Mouse (Mus musculus) lung, embryonic 14.5 days (tissue): ENCODE measurements around the gene Pde4d. TPM values are rescaled to one million over a fixed set of nuclear protein-coding genes. Genes with fewer than 3 reads are reported as not detected.

Source experiments
- ATAC-seq: fragments of 200-750 bp; cut with Nextera tagmentation; 2 replicates; pipeline ENCODE4 v1.8.0; 2017; ENCODE audit warnings: mild to moderate bottlenecking, moderate TSS enrichment, moderate library complexity; ENCODE audit not compliant: insufficient read depth
- DNase-seq: peaks from one replicate; pipeline ENCODE4 v3.0.0-alpha.2; 2015
- H3K27ac ChIP-seq: fragments of 300-500 bp; sonication (generic); 2 replicates; pipeline ENCODE4 v1.5.1; 2014; ENCODE audit warnings: low read depth, mild to moderate bottlenecking, moderate library complexity
- H3K27me3 ChIP-seq: fragments of 300-500 bp; sonication (generic); 2 replicates; pipeline ENCODE4 v1.6.1; 2014; ENCODE audit warnings: low read length, control low read depth; ENCODE audit not compliant: insufficient read depth
- H3K36me3 ChIP-seq: fragments of 300-500 bp; sonication (generic); 2 replicates; pipeline ENCODE4 v1.6.1; 2014; ENCODE audit warnings: control low read depth; ENCODE audit not compliant: insufficient read depth
- H3K4me1 ChIP-seq: fragments of 300-500 bp; sonication (generic); 2 replicates; pipeline ENCODE4 v1.6.1; 2014; ENCODE audit warnings: antibody characterized with exemption, control low read depth; ENCODE audit not compliant: insufficient read depth
- H3K4me2 ChIP-seq: fragments of 300-500 bp; sonication (generic); 2 replicates; pipeline ENCODE4 v1.6.1; 2014; ENCODE audit warnings: mild to moderate bottlenecking
- H3K4me3 ChIP-seq: fragments of 300-500 bp; sonication (generic); 2 replicates; pipeline ENCODE4 v1.5.1; 2014; ENCODE audit warnings: low read depth, low read length
- H3K9ac ChIP-seq: fragments of 300-500 bp; sonication (generic); 2 replicates; pipeline ENCODE4 v1.6.1; 2014
- H3K9me3 ChIP-seq: fragments of 300-500 bp; sonication (generic); 2 replicates; pipeline ENCODE4 v1.6.1; 2016; ENCODE audit warnings: low read depth, low read length, control low read depth
- CTCF ChIP-seq: IDR thresholded peaks from 2 replicates; pipeline ENCODE4 v1.5.1; 2016; ENCODE audit warnings: antibody characterized with exemption, low read depth
- WGBS: fragments of 180-500 bp; shearing (Covaris S2); extraction: QIAGEN DNeasy Blood & Tissue Kit; methylation state at CpG from one replicate; pipeline ENCODE4 v1.1.7; 2014; 5-methylcytosine and 5-hydroxymethylcytosine counted together
- polyA plus RNA-seq: library from polyadenylated mRNA; unstranded; fragments of >200 nt; fragmentation: Nextera tagmentation; extraction: Ambion mirVana; gene quantifications from 2 replicates; pipeline ENCODE4 v1.2.1, GENCODE M21; 2014

The Pde4d gene
- polyA plus RNA-seq, 1 experiment from 2014 or later: 16.2 TPM

DNA sequence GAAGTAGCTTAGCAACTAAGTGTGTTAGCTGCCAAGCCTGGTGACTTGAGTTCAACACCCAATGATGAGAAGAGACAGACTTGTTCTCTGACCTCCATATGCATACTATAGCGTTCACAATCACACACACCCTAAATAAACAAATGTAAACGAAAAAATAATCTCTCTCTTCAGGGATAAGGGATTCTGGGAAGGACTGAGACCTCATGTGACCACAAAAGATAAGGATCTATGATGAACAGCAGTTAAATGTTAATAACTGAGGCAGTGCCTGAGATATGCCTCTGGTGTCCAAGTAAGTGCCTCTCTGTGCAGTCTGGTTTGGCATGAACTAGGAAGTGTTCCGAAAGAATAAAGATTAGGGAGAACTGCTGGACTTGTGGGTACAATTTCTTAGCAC lies 1243.1 kb downstream of the Pde4d start:
- no peak for DNase-seq
- TF ChIP-seq CTCF: no peak
- Histone ChIP-seq H3K9ac (no peak overlapping the region), H3K4me3 (no peak overlapping the region), H3K4me2 (no peak overlapping the region), H3K27me3 (no peaks in the 10 kb centered on the region), H3K27ac (no peak overlapping the region), H3K4me1 (0 out of 2 replicates have a peak, but pooled peaks cover 6% of the 10 kb centered on the region), H3K9me3 (no peaks in the 10 kb centered on the region), H3K36me3 (no peaks in the 10 kb centered on the region)
- ATAC-seq: no peak
- WGBS: 26% methylated on average over 3 of the region's 3 CpGs

GRCm38 (mm10) chr13:109693769-109694168 lies 1244.0 kb downstream of the Pde4d start:
- Histone ChIP-seq H3K4me3 (no peak overlapping the region), H3K9me3 (no peaks in the 10 kb centered on the region), H3K27me3 (no peaks in the 10 kb centered on the region), H3K9ac (no peak overlapping the region), H3K4me1 (0 out of 2 replicates have a peak, but pooled peaks cover 6% of the 10 kb centered on the region), H3K4me2 (no peak overlapping the region), H3K36me3 (no peaks in the 10 kb centered on the region), H3K27ac (no peak overlapping the region)
- DNase-seq: no peak
- no peak for TF ChIP-seq CTCF
- no peak for ATAC-seq
- WGBS: 34% methylated on average over 2 of the region's 2 CpGs

DNA sequence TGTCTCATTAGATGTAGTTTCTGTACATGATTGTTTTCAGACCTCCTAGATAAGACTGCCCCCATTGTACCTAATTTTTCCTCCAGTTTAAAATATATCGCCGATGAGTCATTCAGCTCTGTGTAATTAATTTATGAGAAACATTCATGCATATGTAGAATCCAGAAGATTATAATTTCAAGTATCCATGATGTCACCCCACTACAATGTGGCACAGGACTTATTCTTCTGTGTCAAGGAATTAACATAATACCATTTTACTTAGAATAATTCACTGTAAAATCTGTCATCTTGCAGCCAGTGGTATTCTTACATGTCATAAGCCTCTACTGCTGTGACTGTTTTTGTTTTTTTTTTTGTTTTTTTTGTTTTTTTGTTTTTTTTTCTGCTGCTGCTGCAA lies 1244.5 kb downstream of the Pde4d start:
- WGBS: 84% methylated on average over 2 of the region's 2 CpGs
- H3K4me2 ChIP-seq: no peak overlapping the region
- no peaks in the 10 kb centered on the region for H3K9me3 ChIP-seq
- 0 out of 2 replicates have a peak, but pooled peaks cover 6% of the 10 kb centered on the region for H3K4me1 ChIP-seq
- no peaks in the 10 kb centered on the region for H3K27me3 ChIP-seq
- H3K9ac ChIP-seq: no peak overlapping the region
- ATAC-seq: no peak
- no peak overlapping the region for H3K4me3 ChIP-seq
- H3K27ac ChIP-seq: no peak overlapping the region
- no peaks in the 10 kb centered on the region for H3K36me3 ChIP-seq
- no peak for DNase-seq
- TF ChIP-seq CTCF: no peak

DNA sequence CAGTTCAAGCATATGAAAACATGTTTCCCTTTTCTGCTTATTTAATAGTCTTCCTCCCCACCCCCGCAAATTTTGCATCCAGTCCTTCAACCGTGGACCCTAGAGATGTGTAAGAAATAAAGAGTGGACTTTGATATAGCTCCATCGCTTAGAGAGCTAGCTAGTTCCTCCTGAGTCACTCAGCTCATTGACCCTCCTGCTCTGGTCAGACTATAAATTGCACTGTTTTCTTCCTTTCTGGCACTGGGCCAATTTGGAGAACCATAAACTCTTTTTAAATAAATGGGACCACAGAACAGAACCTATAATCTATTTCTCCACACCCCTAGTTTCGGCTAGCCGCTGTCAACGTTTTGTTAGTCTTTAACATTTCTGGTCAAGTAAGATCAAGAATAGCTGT lies 1245.3 kb downstream of the Pde4d start:
- no peak overlapping the region for H3K4me3 ChIP-seq
- 48% methylated on average over 6 of the region's 6 CpGs for WGBS
- peak; percentile 45 for DNase-seq
- no peaks in the 10 kb centered on the region for H3K27me3 ChIP-seq
- H3K36me3 ChIP-seq: no peaks in the 10 kb centered on the region
- no peak overlapping the region for H3K27ac ChIP-seq
- H3K9me3 ChIP-seq: no peaks in the 10 kb centered on the region; the same call in 1 of the 2 replicates
- H3K4me1 ChIP-seq: 0 out of 2 replicates have a peak, but pooled peaks cover 6% of the 10 kb centered on the region
- ATAC-seq: no peak
- no peak overlapping the region for H3K9ac ChIP-seq
- no peak overlapping the region for H3K4me2 ChIP-seq
- TF ChIP-seq CTCF: no peak

DNA sequence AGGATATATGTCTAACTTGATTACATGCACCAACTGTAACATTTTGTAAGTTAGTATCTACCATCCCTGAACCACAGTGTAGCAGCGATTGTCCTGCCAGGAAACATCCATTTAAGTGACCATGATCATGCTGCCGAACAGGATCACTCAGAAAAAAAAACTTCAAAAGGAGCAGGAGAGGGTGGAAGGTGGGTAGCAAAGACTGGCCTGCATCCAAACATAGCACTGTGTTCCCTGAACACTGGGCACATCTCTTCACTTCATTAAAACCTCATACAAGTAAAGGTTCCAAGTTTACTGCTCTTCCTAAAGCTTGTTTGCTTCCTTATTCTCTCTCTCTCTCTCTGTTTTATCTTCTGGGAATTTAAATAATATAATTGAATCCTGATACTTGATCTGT lies 1256.4 kb downstream of the Pde4d start:
- H3K27ac ChIP-seq: no peak overlapping the region
- no peak overlapping the region for H3K4me3 ChIP-seq
- H3K4me2 ChIP-seq: no peak overlapping the region
- ATAC-seq (no peak), DNase-seq (no peak)
- no peaks in the 10 kb centered on the region for H3K27me3 ChIP-seq
- no peaks in the 10 kb centered on the region for H3K4me1 ChIP-seq
- no peaks in the 10 kb centered on the region for H3K36me3 ChIP-seq
- H3K9ac ChIP-seq: no peak overlapping the region
- no peaks in the 10 kb centered on the region for H3K9me3 ChIP-seq
- no peak for TF ChIP-seq CTCF
- 60% methylated on average over 2 of the region's 2 CpGs for WGBS

- DNase-seq: no peak
- no peaks in the 10 kb centered on the region for H3K36me3 ChIP-seq
- no peaks in the 10 kb centered on the region for H3K27me3 ChIP-seq
- ATAC-seq: no peak
- no peak overlapping the region for H3K27ac ChIP-seq
- H3K9ac ChIP-seq: no peak overlapping the region
- no peak overlapping the region for H3K4me3 ChIP-seq
- no peak for TF ChIP-seq CTCF
- WGBS: 81% methylated on average over 5 of the region's 5 CpGs
- no peak overlapping the region for H3K4me2 ChIP-seq
- H3K9me3 ChIP-seq: no peaks in the 10 kb centered on the region
- H3K4me1 ChIP-seq: no peaks in the 10 kb centered on the region
These were observed 1256.8 kb downstream of the Pde4d start for GRCm38 (mm10) chr13:109706579-109706978.

GRCm38 (mm10) chr13:109707154-109707553 lies 1257.4 kb downstream of the Pde4d start:
- WGBS: 87% methylated on average over 4 of the region's 4 CpGs
- no peaks in the 10 kb centered on the region for H3K27me3 ChIP-seq
- no peaks in the 10 kb centered on the region for H3K9me3 ChIP-seq
- no peak overlapping the region for H3K4me2 ChIP-seq
- no peak overlapping the region for H3K27ac ChIP-seq
- no peak for ATAC-seq
- TF ChIP-seq CTCF: no peak
- H3K4me3 ChIP-seq: no peak overlapping the region
- no peak for DNase-seq
- H3K4me1 ChIP-seq: no peaks in the 10 kb centered on the region
- H3K36me3 ChIP-seq: no peaks in the 10 kb centered on the region
- no peak overlapping the region for H3K9ac ChIP-seq

GRCm38 (mm10) chr13:109708326-109708725 lies 1258.6 kb downstream of the Pde4d start:
- WGBS: 67% methylated on average over 2 of the region's 2 CpGs
- DNase-seq (no peak), ATAC-seq (no peak)
- Histone ChIP-seq H3K4me2 (no peak overlapping the region), H3K27me3 (no peaks in the 10 kb centered on the region), H3K4me3 (no peak overlapping the region), H3K27ac (no peak overlapping the region), H3K9ac (no peak overlapping the region), H3K36me3 (no peaks in the 10 kb centered on the region), H3K9me3 (no peaks in the 10 kb centered on the region), H3K4me1 (no peaks in the 10 kb centered on the region)
- no peak for TF ChIP-seq CTCF
